Mouse (Mus musculus): ENCODE data around the gene Osgin1. TPM values are rescaled to one million over a fixed set of nuclear protein-coding genes. Genes with fewer than 3 reads are reported as not detected.

The Osgin1 gene
- total and polyA plus RNA-seq, 3 experiments, result 0.10 to 0.49 TPM; not detected in 1

GRCm38 (mm10) chr8:119404648-119405047 lies 29.3 kb upstream of the Osgin1 start:
- H3K4me1 ChIP-seq (ENCODE audit: insufficient read depth, low read depth, low read length), result no peaks in the 10 kb centered on the region; the same call in 1 of the 2 replicates
- ATAC-seq (ENCODE audit: extremely low read depth, insufficient number of reproducible peaks, low FRiP score, poor library complexity, severe bottlenecking), result no peak
- no peak for TF ChIP-seq TAL1 (conservative IDR thresholded peaks at IDR 0.05; ENCODE audit: low read depth, low read length)
- peak; percentile 76; the same call in 1 of the 2 replicates for TF ChIP-seq POLR2AphosphoS5 (IDR thresholded peaks at IDR 0.05; ENCODE audit: insufficient replicate concordance, low read depth, low read length)
- TF ChIP-seq CTCF (IDR thresholded peaks at IDR 0.05; ENCODE audit: low read depth, low read length), result no peak
- TF ChIP-seq GATA1 (IDR thresholded peaks at IDR 0.05; ENCODE audit: borderline replicate concordance, low read length), result no peak
- TF ChIP-seq GATA2 (IDR thresholded peaks at IDR 0.05; ENCODE audit: borderline replicate concordance, low read depth, low read length), result no peak
- H3K4me3 ChIP-seq (ENCODE audit: low read depth, low read length), result peak overlapping the region; percentile 27; the same call in 1 of the 2 replicates
- H3K36me3 ChIP-seq (replicated peaks), result peaks cover 94% of the 10 kb centered on the region
- no peaks in the 10 kb centered on the region for H3K9me3 ChIP-seq (replicated peaks)
- no peaks in the 10 kb centered on the region for H3K27me3 ChIP-seq (ENCODE audit: insufficient read depth, low read length)
- DNase-seq (ENCODE audit: low spot score), result no peak

GRCm38 (mm10) chr8:119408311-119408710 lies 25.6 kb upstream of the Osgin1 start:
- ATAC-seq (ENCODE audit: extremely low read depth, insufficient number of reproducible peaks, low FRiP score, poor library complexity, severe bottlenecking), result no peak
- TF ChIP-seq GATA1 (IDR thresholded peaks at IDR 0.05; ENCODE audit: borderline replicate concordance, low read length), result no peak
- no peak for TF ChIP-seq POLR2AphosphoS5 (IDR thresholded peaks at IDR 0.05; ENCODE audit: insufficient replicate concordance, low read depth, low read length)
- no peak overlapping the region for H3K4me3 ChIP-seq (ENCODE audit: low read depth, low read length)

GRCm38 (mm10) chr8:119412037-119412734 lies 21.7 kb upstream of the Osgin1 start:
- H3K9me3 ChIP-seq (replicated peaks), result no peaks in the 10 kb centered on the region
- H3K36me3 ChIP-seq (replicated peaks), result peaks cover 53% of the 10 kb centered on the region
- ATAC-seq (ENCODE audit: extremely low read depth, insufficient number of reproducible peaks, low FRiP score, poor library complexity, severe bottlenecking) (no peak), DNase-seq (ENCODE audit: low spot score) (no peak)
- H3K4me3 ChIP-seq (ENCODE audit: low read depth, low read length), result no peak overlapping the region
- H3K4me1 ChIP-seq (ENCODE audit: insufficient read depth, low read depth, low read length), result peaks cover 9% of the 10 kb centered on the region
- TF ChIP-seq POLR2AphosphoS5 (IDR thresholded peaks at IDR 0.05; ENCODE audit: insufficient replicate concordance, low read depth, low read length) (no peak), GATA1 (IDR thresholded peaks at IDR 0.05; ENCODE audit: borderline replicate concordance, low read length) (no peak), GATA2 (IDR thresholded peaks at IDR 0.05; ENCODE audit: borderline replicate concordance, low read depth, low read length) (no peak), CTCF (IDR thresholded peaks at IDR 0.05; ENCODE audit: low read depth, low read length) (no peak), TAL1 (conservative IDR thresholded peaks at IDR 0.05; ENCODE audit: low read depth, low read length) (no peak)
- peaks cover 21% of the 10 kb centered on the region for H3K27me3 ChIP-seq (ENCODE audit: insufficient read depth, low read length)

More at GRCm38 (mm10) chr8:119408311-119408710, 25.6 kb upstream of the Osgin1 start:
- Histone ChIP-seq H3K9me3 (replicated peaks) (no peaks in the 10 kb centered on the region), H3K27me3 (ENCODE audit: insufficient read depth, low read length) (no peaks in the 10 kb centered on the region), H3K4me1 (ENCODE audit: insufficient read depth, low read depth, low read length) (peaks cover 6% of the 10 kb centered on the region), H3K36me3 (replicated peaks) (peaks cover 89% of the 10 kb centered on the region)
- no peak for DNase-seq (ENCODE audit: low spot score)

- Histone ChIP-seq H3K27me3 (ENCODE audit: insufficient read depth, low read length) (peaks cover 21% of the 10 kb centered on the region), H3K36me3 (replicated peaks) (peaks cover 46% of the 10 kb centered on the region), H3K9me3 (replicated peaks) (no peaks in the 10 kb centered on the region), H3K4me3 (ENCODE audit: low read depth, low read length) (peak overlapping the region; percentile 38; the same call in 1 of the 2 replicates), H3K4me1 (ENCODE audit: insufficient read depth, low read depth, low read length) (peaks cover 9% of the 10 kb centered on the region)
- TF ChIP-seq GATA2 (IDR thresholded peaks at IDR 0.05; ENCODE audit: borderline replicate concordance, low read depth, low read length) (no peak), POLR2AphosphoS5 (IDR thresholded peaks at IDR 0.05; ENCODE audit: insufficient replicate concordance, low read depth, low read length) (no peak), CTCF (IDR thresholded peaks at IDR 0.05; ENCODE audit: low read depth, low read length) (peak; percentile 87)
- DNase-seq (ENCODE audit: low spot score), result peak; percentile 83
- ATAC-seq (ENCODE audit: extremely low read depth, insufficient number of reproducible peaks, low FRiP score, poor library complexity, severe bottlenecking), result peak; percentile 81; the same call in 1 of the 2 replicates
Observed at GRCm38 (mm10) chr8:119412735-119413498, 21.0 kb upstream of the Osgin1 start.

GRCm38 (mm10) chr8:119413605-119414004 lies 20.3 kb upstream of the Osgin1 start:
- Histone ChIP-seq H3K36me3 (replicated peaks) (peaks cover 39% of the 10 kb centered on the region), H3K4me1 (ENCODE audit: insufficient read depth, low read depth, low read length) (peaks cover 9% of the 10 kb centered on the region), H3K9me3 (replicated peaks) (no peaks in the 10 kb centered on the region), H3K27me3 (ENCODE audit: insufficient read depth, low read length) (peaks cover 21% of the 10 kb centered on the region), H3K4me3 (ENCODE audit: low read depth, low read length) (no peak overlapping the region)
- TF ChIP-seq GATA2 (IDR thresholded peaks at IDR 0.05; ENCODE audit: borderline replicate concordance, low read depth, low read length) (no peak), POLR2AphosphoS5 (IDR thresholded peaks at IDR 0.05; ENCODE audit: insufficient replicate concordance, low read depth, low read length) (no peak), CTCF (IDR thresholded peaks at IDR 0.05; ENCODE audit: low read depth, low read length) (no peak), TAL1 (conservative IDR thresholded peaks at IDR 0.05; ENCODE audit: low read depth, low read length) (no peak), GATA1 (IDR thresholded peaks at IDR 0.05; ENCODE audit: borderline replicate concordance, low read length) (no peak)
- no peak for ATAC-seq (ENCODE audit: extremely low read depth, insufficient number of reproducible peaks, low FRiP score, poor library complexity, severe bottlenecking)
- no peak for DNase-seq (ENCODE audit: low spot score)

GRCm38 (mm10) chr8:119420318-119420717 lies 13.6 kb upstream of the Osgin1 start:
- Histone ChIP-seq H3K4me3 (ENCODE audit: low read depth, low read length) (no peak overlapping the region), H3K9me3 (replicated peaks) (no peaks in the 10 kb centered on the region), H3K36me3 (replicated peaks) (no peaks in the 10 kb centered on the region), H3K4me1 (ENCODE audit: insufficient read depth, low read depth, low read length) (no peaks in the 10 kb centered on the region; the same call in 1 of the 2 replicates), H3K27me3 (ENCODE audit: insufficient read depth, low read length) (peaks cover 41% of the 10 kb centered on the region)
- ATAC-seq (ENCODE audit: extremely low read depth, insufficient number of reproducible peaks, low FRiP score, poor library complexity, severe bottlenecking), result no peak
- TF ChIP-seq GATA2 (IDR thresholded peaks at IDR 0.05; ENCODE audit: borderline replicate concordance, low read depth, low read length) (no peak), TAL1 (conservative IDR thresholded peaks at IDR 0.05; ENCODE audit: low read depth, low read length) (no peak), CTCF (IDR thresholded peaks at IDR 0.05; ENCODE audit: low read depth, low read length) (no peak), GATA1 (IDR thresholded peaks at IDR 0.05; ENCODE audit: borderline replicate concordance, low read length) (no peak), POLR2AphosphoS5 (IDR thresholded peaks at IDR 0.05; ENCODE audit: insufficient replicate concordance, low read depth, low read length) (no peak)
- DNase-seq (ENCODE audit: low spot score), result no peak

All from G1E (cell line).